Mouse (Mus musculus) thymus, postnatal 14 days (tissue): ENCODE data around the gene Mtif3.

Experiments used
- DNase-seq: peaks from one replicate; pipeline ENCODE4 v3.0.0; 2021

Gene Mtif3

GRCm38 (mm10) chr5:146963118-146963936, at the start of gene Mtif3:
Gene Mtif3 (minus strand): TSS chr5:146963800.
- peak; percentile 85 for DNase-seq

DNA sequence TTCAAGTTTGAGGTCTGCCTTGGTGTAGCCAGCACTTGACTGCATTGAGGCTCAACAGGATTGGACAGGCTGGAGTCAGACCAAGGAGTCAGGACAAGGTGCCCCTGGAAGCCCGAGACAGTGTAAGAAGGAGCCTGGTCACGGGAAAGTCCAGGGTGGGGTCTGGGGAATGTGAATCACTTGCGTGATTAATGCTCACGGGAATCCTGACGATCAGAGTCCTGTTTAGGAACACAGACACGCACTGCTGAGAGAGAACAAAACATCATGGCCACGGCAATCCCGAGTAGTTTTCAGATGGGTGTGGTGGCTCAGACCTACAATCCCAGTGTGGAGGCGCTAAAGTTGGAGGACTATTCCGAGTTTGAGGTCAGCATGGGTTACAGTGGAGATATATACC, 47.7 kb upstream of the Mtif3 start:
- DNase-seq, result no peak

GRCm38 (mm10) chr5:147003303-147003702, 39.7 kb upstream of the Mtif3 start:
- DNase-seq, result no peak

DNA sequence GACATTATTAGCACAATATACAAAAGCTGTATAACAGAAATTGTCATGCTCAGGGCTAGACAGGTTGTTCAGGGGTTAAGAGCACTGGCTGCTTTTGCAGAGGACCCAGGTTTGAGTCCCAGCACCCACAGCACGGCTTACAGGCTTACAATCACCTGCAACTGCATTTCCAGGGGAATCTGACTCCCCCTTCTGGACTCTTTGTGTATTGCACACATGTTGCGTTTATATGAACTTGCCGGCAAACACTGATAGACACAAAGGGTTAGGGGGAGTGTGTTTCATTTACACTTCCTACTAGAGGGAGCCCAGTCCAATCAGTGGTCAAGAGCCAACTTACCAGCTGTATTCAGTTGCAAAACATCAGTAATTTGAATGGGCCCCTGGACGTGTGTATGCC, 37.7 kb upstream of the Mtif3 start:
- DNase-seq, result no peak

GRCm38 (mm10) chr5:146998802-146999201, 35.2 kb upstream of the Mtif3 start:
- DNase-seq, result no peak

- no peak for DNase-seq
Observed at GRCm38 (mm10) chr5:146996812-146997211, 33.2 kb upstream of the Mtif3 start.

DNA sequence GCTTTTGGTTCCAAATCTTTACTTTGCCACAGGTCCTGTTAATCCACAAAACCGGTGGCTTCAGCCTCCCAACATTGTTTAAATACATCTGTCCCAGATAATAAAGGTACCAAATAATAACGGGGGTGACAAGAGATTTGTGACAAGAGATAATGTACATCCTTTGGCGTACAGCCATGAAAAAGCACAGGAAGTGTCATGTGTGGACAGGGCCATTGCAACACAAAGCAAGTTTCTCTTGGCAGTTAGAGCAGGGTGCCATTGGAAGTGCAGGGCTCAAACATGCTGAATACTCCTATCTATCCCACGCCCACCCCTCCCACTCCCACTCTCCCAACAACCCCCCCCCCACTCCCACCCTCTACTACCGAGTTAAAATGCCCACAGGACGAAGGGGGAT, 31.4 kb upstream of the Mtif3 start:
- no peak for DNase-seq

GRCm38 (mm10) chr5:146993509-146993908, 29.9 kb upstream of the Mtif3 start:
- no peak for DNase-seq

DNA sequence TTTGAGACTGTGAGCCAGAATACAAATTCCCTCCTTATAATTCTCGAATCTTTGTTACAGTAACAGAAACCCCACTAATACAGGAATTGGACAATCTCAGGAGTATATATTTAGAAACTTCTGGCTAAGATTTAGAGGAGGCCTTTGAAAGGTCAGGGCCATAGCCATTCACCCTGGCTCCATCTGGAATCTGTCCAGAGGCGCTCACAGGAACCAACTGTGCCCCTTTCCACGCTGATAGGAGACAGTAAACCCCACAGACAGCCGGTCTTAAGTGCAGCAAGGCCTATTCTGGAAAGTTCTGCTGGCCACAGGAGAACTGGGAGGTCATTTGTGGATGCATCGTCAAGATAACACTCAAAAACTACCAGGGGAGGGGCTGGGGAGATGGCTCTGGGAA, 25.5 kb upstream of the Mtif3 start:
- no peak for DNase-seq

GRCm38 (mm10) chr5:146987588-146987987, 24.0 kb upstream of the Mtif3 start:
- DNase-seq, result no peak

DNA sequence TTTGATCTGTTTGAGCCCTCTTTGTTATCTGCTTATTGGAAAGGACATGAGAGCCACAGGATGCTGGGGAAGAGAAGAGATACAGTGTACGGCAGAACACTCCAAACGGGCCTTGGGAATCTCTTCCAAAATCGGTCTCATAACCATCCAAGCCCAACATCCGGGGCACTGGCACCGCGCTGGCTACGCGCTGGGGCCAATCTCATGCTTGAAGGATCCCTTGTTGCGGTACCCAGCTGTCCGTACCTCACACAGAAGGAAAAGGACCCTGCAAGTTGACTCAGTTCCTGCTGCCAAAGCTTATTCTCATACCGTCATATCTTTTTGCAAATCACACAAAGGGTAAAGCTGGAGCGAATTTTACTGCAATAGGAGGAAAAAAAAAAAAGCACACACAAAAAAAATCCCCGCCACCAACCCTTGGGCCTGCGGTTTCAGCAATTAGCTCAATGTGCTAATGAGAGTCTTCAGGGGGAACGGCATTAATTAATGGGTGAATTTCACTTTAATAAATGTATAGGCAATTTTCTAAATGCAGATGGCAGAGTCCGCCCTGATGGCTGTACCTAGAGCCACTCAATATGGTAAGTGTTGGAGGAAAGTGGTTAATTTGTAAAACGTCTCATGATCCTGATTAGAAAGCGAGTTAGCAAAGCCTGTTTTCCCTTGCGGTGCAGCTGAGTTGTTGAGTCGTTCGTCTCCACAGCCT, 22.3 kb upstream of the Mtif3 start:
- no peak for DNase-seq

GRCm38 (mm10) chr5:146983216-146983615, 19.6 kb upstream of the Mtif3 start:
- peak; percentile 49 for DNase-seq

DNA sequence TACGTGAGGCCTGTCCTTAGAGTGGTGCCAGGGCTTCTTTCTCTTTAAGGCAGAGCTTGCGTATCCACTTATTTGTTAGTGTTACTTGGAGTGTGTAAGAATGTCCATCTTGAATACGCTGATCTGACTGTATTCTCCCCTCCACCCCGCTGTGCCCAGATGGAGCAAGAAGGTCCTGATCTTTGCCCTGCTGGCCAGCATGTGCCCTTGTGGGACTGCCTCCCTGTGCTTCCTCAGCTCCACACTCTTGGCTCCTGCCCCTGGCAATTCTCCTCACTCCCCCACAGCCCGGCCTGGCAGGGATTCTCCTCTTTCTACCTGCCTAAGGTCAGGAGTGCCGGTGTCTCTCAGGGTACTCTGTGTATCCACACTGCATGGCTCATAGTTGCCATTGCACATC, 17.8 kb upstream of the Mtif3 start:
- no peak for DNase-seq

GRCm38 (mm10) chr5:146974781-146975123, 11.2 kb upstream of the Mtif3 start:
- DNase-seq, result no peak

DNA sequence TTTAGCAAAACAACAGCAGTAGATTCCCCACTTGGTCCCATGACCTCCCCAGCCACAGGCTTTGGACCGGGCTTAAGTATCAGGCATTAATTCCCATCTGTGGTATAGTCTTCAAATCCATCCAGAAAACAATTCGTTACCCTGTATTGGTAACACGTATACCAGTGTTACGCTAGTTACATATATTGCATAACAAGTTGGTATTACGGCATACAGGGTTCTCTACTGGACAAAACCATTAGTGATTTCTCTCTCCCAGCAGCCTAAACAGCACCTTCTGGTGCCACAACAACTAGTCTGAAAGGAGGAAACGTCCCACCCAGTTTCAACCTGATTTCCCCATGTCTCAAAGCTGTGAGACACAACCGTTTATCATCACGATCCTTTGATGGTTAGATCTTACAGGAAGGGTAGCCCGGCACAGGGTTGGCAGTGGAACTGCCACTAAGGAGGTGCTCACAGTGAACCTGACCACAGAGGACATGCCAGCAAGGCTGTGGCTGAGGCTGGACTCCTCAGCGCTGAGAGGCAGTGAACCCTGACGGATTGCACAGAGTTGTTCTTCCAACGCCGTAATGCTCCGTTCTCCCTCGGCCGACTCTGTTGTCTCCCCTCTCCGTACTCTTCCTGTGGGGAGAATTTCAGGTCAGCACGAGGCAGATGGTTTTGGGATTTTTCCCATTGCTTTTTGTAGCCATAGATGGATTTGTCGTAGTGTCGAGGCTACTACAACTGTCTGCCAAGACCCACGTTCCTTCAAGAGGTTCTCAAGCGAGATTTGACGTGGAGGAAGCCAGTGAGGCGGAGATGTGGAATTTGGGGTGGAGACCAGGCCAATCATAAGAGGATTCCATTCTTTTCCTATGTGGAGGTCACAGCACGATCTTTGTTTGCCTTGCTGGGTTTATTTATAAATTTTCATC, 10.5 kb upstream of the Mtif3 start:
- DNase-seq, result peak; percentile 37

DNA sequence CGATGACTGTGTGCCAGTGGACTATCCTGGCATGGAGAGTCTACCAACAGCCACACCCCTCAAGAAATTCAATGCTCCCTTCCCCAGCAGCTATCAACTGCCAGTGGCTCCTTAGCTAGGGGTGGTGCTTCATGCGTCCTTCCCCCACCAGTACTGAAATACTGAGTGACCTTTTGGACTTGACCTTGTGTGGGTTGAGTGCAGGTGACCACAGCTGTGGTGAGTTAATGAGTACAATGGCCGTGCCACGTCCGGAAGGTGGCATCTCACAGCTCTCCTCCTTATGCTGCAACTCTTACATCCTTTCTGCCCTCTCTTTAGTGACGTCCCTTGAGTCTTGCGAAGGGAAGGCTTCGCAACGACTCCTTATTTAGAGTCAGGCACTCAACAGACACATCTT, 9.8 kb upstream of the Mtif3 start:
- no peak for DNase-seq

DNA sequence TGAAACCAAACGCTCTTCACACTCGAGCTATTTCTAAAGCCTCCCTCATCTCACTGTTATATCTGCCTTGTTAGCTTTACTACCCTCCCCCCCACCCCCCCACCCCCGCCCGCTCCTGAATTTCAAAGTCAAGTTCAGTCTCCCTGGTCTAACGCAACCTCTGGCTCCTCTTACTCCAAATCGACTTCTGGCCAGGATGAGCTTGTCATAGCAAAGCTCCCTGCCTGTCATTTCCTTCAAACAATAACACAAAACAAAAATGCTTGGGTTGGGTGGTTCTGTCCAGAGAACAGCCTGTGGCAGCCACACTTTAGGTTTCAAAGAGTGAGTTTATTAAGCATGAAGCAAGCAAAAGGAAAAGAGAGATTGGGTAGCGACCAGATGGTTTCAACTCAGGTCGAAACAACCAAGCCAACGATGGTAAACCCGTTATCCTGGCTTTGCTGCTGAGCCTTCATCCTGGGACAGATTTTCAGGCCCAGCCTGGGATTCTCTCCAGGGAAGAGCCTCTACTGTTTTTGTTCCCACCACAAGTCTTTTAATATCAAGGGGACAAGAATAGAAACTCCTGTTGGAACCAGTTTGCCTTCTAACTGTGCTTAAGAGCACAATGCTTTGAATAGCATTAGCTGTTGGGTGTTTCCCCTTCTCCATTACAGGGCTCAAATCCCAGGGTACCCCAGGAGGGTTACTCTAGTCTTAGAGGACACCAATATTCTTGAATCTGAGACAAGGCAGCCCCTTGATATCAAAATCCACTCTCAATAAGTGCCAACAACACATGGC, 8.4 kb upstream of the Mtif3 start:
- no peak for DNase-seq

GRCm38 (mm10) chr5:146968695-146969393, 5.2 kb upstream of the Mtif3 start:
- no peak for DNase-seq

DNA sequence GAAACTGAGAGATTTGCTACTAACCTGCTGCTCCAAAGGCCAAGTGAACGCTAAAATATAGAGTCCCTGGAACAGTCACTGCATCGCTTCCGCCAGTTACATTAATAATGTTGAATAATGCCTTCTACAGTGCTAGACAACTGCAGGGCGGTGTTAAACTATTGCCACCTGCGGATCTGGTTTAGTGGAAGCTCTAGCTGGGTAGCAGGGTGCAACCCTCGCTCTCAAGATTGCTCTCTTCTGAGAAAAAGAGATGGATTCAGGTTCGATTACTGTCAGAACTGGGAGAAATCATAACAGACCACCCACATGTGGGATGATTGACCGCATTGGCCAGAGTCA, 308 bp upstream of the Mtif3 start:
- no peak for DNase-seq

- no peak for DNase-seq
Observed at GRCm38 (mm10) chr5:146956678-146957077, 6.9 kb downstream of the Mtif3 start.

- DNase-seq, result no peak
Observed at GRCm38 (mm10) chr5:146955651-146956050, 7.9 kb downstream of the Mtif3 start.

DNA sequence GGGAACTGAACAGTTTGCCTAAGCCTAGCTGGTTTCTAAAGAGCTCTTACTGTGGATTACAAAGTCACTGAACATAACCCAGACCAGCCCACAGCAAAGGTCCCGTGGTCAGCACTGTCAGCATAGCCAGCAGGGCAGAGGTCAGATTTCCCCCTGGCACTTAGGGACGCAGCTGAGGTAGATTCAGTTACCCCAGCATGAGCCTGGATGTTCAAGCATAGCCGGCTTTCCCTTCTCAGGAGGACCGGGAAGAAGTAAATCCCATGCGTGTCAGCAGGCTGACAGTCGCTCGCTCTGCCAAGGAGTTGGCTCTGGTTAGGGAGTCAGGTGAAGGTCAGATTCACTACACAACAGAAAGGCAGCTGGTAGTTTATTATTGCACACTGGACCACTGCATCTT, 9.0 kb downstream of the Mtif3 start:
- DNase-seq, result no peak
